Mouse (Mus musculus): ENCODE measurements at regions not wholly inside any gene's neighbourhood (a gene's known extent, or its start where the extent isn't known, plus 50 kb on each side); places are given as distances from the start of the nearest gene placed in this dataset.
A peak's percentile ranks its signal among the peaks of the same experiment; 100 is the strongest.

- intact Hi-C loops (cut with DNase I; ENCODE audit: low total_unique reads): no loop called here
- no peak for DNase-seq
Measured at GRCm38 (mm10) chr1:193484977-193485376, 114.9 kb upstream of the Camk1g start.

GRCm38 (mm10) chr1:193477298-193477697, 107.2 kb upstream of the Camk1g start:
- intact Hi-C loops (cut with DNase I; ENCODE audit: low total_unique reads): no loop called here
- DNase-seq: no peak

GRCm38 (mm10) chr1:193476805-193477204, 106.7 kb upstream of the Camk1g start:
- intact Hi-C loops (cut with DNase I; ENCODE audit: low total_unique reads): no loop called here
- DNase-seq: no peak

- intact Hi-C loops (cut with DNase I; ENCODE audit: low total_unique reads): no loop called here
- no peak for DNase-seq
Measured at GRCm38 (mm10) chr1:193466306-193466705, 96.2 kb upstream of the Camk1g start.

GRCm38 (mm10) chr1:193459735-193460134, 89.6 kb upstream of the Camk1g start:
- DNase-seq: no peak
- intact Hi-C loops (cut with DNase I; ENCODE audit: low total_unique reads): no loop called here

GRCm38 (mm10) chr1:193457908-193458307, 87.8 kb upstream of the Camk1g start:
- no peak for DNase-seq
- intact Hi-C loops (cut with DNase I; ENCODE audit: low total_unique reads): no loop called here

- no peak for DNase-seq
- intact Hi-C loops (cut with DNase I; ENCODE audit: low total_unique reads): no loop called here
Measured at GRCm38 (mm10) chr1:193453654-193454053, 83.6 kb upstream of the Camk1g start.

GRCm38 (mm10) chr1:193451471-193452135, 81.5 kb upstream of the Camk1g start:
- intact Hi-C loops (cut with DNase I; ENCODE audit: low total_unique reads): no loop called here
- DNase-seq: no peak

GRCm38 (mm10) chr1:193450814-193451213, 80.7 kb upstream of the Camk1g start:
- intact Hi-C loops (cut with DNase I; ENCODE audit: low total_unique reads): no loop called here

GRCm38 (mm10) chr1:193450201-193450600, 80.1 kb upstream of the Camk1g start:
- intact Hi-C loops (cut with DNase I; ENCODE audit: low total_unique reads): no loop called here
- no peak for DNase-seq

More at GRCm38 (mm10) chr1:193450814-193451213, 80.7 kb upstream of the Camk1g start:
- DNase-seq: no peak

GRCm38 (mm10) chr1:193449394-193450103, 79.5 kb upstream of the Camk1g start:
- DNase-seq: peak; percentile 8
- intact Hi-C loops (cut with DNase I; ENCODE audit: low total_unique reads): no loop called here

GRCm38 (mm10) chr1:193448793-193449393, 78.8 kb upstream of the Camk1g start:
- intact Hi-C loops (cut with DNase I; ENCODE audit: low total_unique reads): no loop called here
- no peak for DNase-seq

GRCm38 (mm10) chr1:193447647-193448046, 77.5 kb upstream of the Camk1g start:
- no peak for DNase-seq
- intact Hi-C loops (cut with DNase I; ENCODE audit: low total_unique reads): no loop called here

GRCm38 (mm10) chr1:193443964-193444676, 74.0 kb upstream of the Camk1g start:
- no peak for DNase-seq
- intact Hi-C loops (cut with DNase I; ENCODE audit: low total_unique reads): no loop called here

- intact Hi-C loops (cut with DNase I; ENCODE audit: low total_unique reads): no loop called here
- DNase-seq: no peak
Measured at GRCm38 (mm10) chr1:193440512-193440911, 70.4 kb upstream of the Camk1g start.

GRCm38 (mm10) chr1:193434281-193434680, 64.2 kb upstream of the Camk1g start:
- DNase-seq: no peak
- intact Hi-C loops (cut with DNase I; ENCODE audit: low total_unique reads): no loop called here

- DNase-seq: no peak
- intact Hi-C loops (cut with DNase I; ENCODE audit: low total_unique reads): no loop called here
Measured at GRCm38 (mm10) chr1:193433493-193434021, 63.5 kb upstream of the Camk1g start.

- DNase-seq: no peak
- intact Hi-C loops (cut with DNase I; ENCODE audit: low total_unique reads): no loop called here
Measured at GRCm38 (mm10) chr1:193430231-193430630, 60.1 kb upstream of the Camk1g start.

GRCm38 (mm10) chr1:193423653-193424075, 53.6 kb upstream of the Camk1g start:
- intact Hi-C loops (cut with DNase I; ENCODE audit: low total_unique reads): no loop called here
- DNase-seq: no peak

- intact Hi-C loops (cut with DNase I; ENCODE audit: low total_unique reads): no loop called here
- no peak for DNase-seq
Measured at GRCm38 (mm10) chr1:193422886-193423285, 52.8 kb upstream of the Camk1g start.

Data from gastrocnemius, postnatal 14 days (tissue).